Mouse (Mus musculus): ENCODE data around the gene Mfrp. TPM values are rescaled to one million over a fixed set of nuclear protein-coding genes. Genes with fewer than 3 reads are reported as not detected.

The Mfrp gene
- polyA plus RNA-seq, 1 experiment from 2014 or later, result 0.21 TPM

DNA sequence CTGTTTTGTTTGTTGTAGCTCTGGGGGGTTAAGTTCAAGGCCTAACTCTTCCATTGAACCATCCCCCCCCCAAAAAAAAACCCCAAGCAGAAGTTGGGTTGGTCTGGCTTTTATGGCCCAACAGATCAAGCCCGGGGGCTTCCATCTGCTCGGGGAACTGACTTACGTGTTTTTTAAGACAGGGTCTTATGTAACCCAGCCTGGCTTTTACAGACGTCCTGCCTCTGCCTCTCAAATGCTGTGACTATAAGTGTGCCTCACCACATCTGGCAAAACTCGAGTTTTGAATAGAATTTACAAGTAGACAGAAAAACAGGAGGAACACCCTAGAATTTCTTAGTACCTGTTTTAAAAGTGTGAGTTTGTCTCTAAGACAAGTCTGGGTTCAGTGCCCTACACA is 19.9 kb upstream of the Mfrp start:
- H3K36me3 ChIP-seq, result 0 out of 2 replicates have a peak, but pooled peaks cover 6% of the 10 kb centered on the region
- 80% methylated on average over 5 of the region's 5 CpGs for WGBS
- no peak overlapping the region for H3K4me3 ChIP-seq
- peaks cover 89% of the 10 kb centered on the region for H3K4me1 ChIP-seq
- peaks cover 25% of the 10 kb centered on the region; the same call in 1 of the 2 replicates for H3K27me3 ChIP-seq (ENCODE audit: insufficient read depth, poor library complexity, severe bottlenecking)
- DNase-seq (ENCODE audit: low spot score), result no peak
- H3K27ac ChIP-seq, result no peak overlapping the region
- H3K9me3 ChIP-seq, result no peaks in the 10 kb centered on the region

DNA sequence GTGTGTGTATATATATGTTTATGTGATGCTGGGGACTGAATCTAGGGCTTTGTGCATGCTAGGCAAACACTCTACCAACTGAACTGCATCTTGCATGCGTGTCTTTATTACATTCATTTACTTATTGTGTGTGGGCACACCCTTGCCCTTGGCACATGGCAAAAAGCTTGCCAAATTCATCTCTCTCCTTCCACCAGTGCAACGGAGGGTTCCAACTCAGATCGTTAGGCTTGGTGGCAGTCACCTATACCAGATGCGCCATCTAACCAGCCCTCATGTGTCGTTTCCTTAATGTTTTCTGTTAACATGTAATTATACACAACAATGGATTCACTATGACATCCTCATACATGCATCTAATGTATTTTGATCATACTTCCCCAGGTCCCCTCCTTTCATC is 19.3 kb upstream of the Mfrp start:
- H3K27ac ChIP-seq, result peak overlapping the region; percentile 92; the same call in 1 of the 2 replicates
- H3K9me3 ChIP-seq, result no peaks in the 10 kb centered on the region
- peaks cover 89% of the 10 kb centered on the region for H3K4me1 ChIP-seq
- H3K27me3 ChIP-seq (ENCODE audit: insufficient read depth, poor library complexity, severe bottlenecking), result peaks cover 31% of the 10 kb centered on the region; the same call in 1 of the 2 replicates
- no peak overlapping the region for H3K4me3 ChIP-seq
- 87% methylated on average over 5 of the region's 5 CpGs for WGBS
- 0 out of 2 replicates have a peak, but pooled peaks cover 6% of the 10 kb centered on the region for H3K36me3 ChIP-seq
- no peak for DNase-seq (ENCODE audit: low spot score)

DNA sequence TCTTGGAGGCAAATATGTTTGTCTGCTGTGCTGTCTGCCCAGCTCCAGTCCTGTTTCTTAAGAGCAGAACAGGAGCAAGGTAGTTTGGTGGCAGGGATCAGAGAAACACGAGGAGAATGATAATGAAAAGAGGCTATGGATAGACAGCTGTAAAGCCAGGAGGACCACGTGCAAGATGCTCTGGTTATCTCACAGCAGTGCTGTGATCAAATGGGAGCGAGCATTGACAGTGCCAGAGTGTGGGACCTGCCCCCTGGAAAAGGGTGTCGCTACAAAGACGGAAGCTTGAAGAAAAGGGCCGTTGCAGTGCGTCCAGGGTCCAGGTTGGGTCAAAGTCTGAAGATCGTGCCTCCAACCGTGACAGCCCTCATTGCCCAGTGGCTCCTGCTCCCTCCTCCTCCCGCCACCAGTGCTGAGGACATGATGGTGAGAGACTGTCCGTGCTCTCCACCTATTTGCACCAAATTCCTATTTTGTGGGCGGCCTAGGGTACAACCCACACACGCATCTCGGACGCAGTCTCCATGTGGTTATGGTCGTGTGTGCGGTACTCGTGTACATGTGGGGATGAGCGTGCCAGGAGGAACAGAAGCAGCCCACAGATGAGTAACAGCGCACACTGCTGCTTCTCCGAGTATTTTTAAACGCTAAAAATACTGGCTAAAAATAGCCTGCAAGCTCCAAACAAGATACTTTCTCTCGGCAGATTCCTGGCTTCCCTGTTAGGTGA is 18.0 kb upstream of the Mfrp start:
- H3K4me1 ChIP-seq, result peaks cover 89% of the 10 kb centered on the region
- H3K4me3 ChIP-seq, result peak overlapping the region; percentile 78
- H3K36me3 ChIP-seq, result 0 out of 2 replicates have a peak, but pooled peaks cover 3% of the 10 kb centered on the region
- WGBS, result 3% methylated on average over 23 of the region's 23 CpGs
- no peaks in the 10 kb centered on the region for H3K9me3 ChIP-seq
- H3K27me3 ChIP-seq (ENCODE audit: insufficient read depth, poor library complexity, severe bottlenecking), result peaks cover 31% of the 10 kb centered on the region; the same call in 1 of the 2 replicates
- no peak for DNase-seq (ENCODE audit: low spot score)
- peak overlapping the region; percentile 92 for H3K27ac ChIP-seq

DNA sequence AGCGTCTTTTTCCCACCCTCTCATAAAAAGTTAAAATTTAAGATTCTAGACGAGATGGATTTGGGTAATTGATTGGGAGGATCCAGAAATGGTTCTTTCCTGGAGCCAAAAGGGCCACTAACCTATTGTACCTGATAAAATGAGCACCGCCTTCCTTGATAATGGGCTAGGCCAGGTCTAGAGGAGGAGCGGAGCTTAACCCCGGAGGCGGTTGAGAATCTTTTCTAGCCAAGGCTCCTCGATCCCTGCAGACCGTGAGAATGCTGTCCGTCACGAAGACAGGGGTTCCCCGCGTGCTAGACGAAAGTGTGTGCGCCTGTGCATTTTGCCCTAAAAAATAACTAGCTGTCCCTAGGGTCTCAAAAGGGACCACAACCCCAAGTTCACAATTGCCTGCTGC is 17.3 kb upstream of the Mfrp start:
- peak overlapping the region; percentile 92 for H3K27ac ChIP-seq
- peak overlapping the region; percentile 78 for H3K4me3 ChIP-seq
- H3K36me3 ChIP-seq, result 0 out of 2 replicates have a peak, but pooled peaks cover 7% of the 10 kb centered on the region
- H3K27me3 ChIP-seq (ENCODE audit: insufficient read depth, poor library complexity, severe bottlenecking), result peaks cover 31% of the 10 kb centered on the region; the same call in 1 of the 2 replicates
- no peak for DNase-seq (ENCODE audit: low spot score)
- 1% methylated on average over 14 of the region's 14 CpGs for WGBS
- H3K4me1 ChIP-seq, result peaks cover 89% of the 10 kb centered on the region
- H3K9me3 ChIP-seq, result no peaks in the 10 kb centered on the region

DNA sequence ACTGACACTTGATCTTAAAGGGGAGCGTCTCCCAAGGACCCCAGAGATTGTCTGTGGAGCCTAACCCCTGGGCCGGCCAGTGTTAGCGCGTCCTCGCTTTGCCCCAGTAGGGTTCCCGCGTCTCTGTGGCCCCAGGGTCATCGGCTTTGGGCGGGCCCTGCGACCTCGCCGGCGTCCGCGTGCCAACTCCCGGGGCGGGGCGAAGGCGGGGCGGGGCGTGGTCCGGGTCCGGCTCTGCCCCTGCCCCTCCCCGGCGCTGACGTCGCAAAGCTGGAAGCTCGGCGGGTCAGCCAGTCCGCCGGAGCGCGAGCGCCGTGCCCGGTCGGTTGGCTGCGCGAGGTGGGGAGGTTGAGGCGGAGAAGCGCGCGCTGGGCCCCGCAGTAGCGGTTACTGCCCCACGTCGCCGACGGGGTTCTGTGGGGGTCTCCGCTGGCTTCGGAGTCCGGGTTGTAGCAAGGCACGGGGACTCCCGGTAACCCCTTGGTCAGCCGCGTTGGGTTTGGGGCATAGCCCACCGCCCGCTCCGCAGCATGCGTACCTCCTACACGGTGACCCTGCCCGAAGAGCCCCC is 16.8 kb upstream of the Mfrp start:
- H3K36me3 ChIP-seq, result peaks cover 11% of the 10 kb centered on the region; the same call in 1 of the 2 replicates
- H3K27ac ChIP-seq, result peak overlapping the region; percentile 92
- H3K9me3 ChIP-seq, result no peaks in the 10 kb centered on the region
- peak; percentile 95 for DNase-seq (ENCODE audit: low spot score)
- under 1% methylated on average over 62 of the region's 62 CpGs for WGBS
- H3K4me3 ChIP-seq, result peak overlapping the region; percentile 78
- peaks cover 89% of the 10 kb centered on the region for H3K4me1 ChIP-seq
- H3K27me3 ChIP-seq (ENCODE audit: insufficient read depth, poor library complexity, severe bottlenecking), result peaks cover 31% of the 10 kb centered on the region; the same call in 1 of the 2 replicates

DNA sequence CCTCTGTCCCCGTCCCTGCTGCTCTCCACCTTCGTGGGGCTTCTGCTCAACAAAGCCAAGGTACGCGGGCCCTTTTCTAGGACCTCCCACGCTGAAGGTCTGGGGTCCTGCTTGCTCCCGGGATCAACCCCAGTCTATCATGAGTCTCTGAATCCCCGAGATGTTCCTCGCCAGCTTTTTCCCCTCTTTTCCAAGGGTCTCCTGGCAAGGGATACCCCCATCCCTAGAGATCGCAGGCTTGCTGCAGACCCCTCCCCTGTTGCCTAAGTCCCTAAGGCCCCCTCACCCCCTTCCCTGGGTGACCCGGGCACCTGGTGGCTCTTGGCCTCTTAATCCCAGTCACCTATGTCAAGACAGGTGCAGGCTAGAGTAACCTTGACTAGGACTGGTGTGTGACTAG is 16.3 kb upstream of the Mfrp start:
- Histone ChIP-seq H3K4me3 (peak overlapping the region; percentile 78), H3K9me3 (no peaks in the 10 kb centered on the region), H3K4me1 (peaks cover 88% of the 10 kb centered on the region), H3K27ac (peak overlapping the region; percentile 92), H3K36me3 (peaks cover 16% of the 10 kb centered on the region), H3K27me3 (ENCODE audit: insufficient read depth, poor library complexity, severe bottlenecking) (peaks cover 31% of the 10 kb centered on the region; the same call in 1 of the 2 replicates)
- DNase-seq (ENCODE audit: low spot score), result no peak
- 4% methylated on average over 10 of the region's 10 CpGs for WGBS

DNA sequence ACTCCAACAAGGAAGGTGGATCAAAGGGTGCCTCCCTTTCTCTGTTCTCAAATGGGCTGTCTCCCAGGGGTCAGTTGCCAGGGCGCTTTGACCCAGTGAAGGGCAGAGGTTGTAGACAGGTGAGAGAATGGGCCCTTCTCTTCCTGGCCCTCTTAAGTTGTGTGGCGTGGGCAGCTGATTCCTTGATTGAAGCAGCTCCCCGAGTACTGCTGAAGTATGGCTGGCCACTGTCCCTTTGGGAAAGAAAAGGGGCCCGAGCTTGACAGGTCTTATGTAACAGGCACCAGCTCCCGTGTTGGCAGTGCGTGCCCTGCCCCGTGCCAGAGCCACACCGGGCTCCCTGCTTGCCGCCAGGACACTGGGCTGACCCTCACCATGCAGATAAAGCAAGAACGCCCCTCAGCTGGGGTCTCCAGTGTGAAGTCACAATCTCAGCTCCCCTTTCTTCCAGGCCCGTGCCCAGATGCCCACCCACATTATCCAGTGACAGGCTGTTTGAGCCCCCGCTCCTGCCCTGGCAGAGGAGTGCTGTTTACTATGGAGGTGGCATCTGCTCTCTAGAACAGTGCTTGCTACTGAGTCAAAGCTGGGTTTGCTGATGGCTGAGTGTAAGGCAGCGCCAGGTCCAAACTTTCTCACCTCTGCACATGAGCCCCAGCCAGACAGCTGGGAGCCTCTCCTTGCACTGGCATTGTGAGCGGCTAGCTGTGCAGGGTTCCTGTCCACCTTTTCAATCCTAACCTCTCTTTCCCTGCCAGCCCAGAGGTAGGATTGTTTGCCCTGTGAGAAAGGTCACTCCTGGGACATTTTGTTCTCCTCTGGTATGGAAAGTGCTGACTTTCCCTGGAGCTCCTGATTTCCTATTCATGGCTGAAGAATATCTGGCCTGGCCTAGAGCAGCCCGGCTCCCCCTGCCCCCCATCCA is 15.5 kb upstream of the Mfrp start:
- H3K4me1 ChIP-seq, result peaks cover 83% of the 10 kb centered on the region
- H3K9me3 ChIP-seq, result no peaks in the 10 kb centered on the region
- peaks cover 23% of the 10 kb centered on the region for H3K36me3 ChIP-seq
- peak overlapping the region; percentile 92 for H3K27ac ChIP-seq
- no peak for DNase-seq (ENCODE audit: low spot score)
- H3K4me3 ChIP-seq, result peak overlapping the region; percentile 78
- H3K27me3 ChIP-seq (ENCODE audit: insufficient read depth, poor library complexity, severe bottlenecking), result peaks cover 31% of the 10 kb centered on the region; the same call in 1 of the 2 replicates
- 56% methylated on average over 15 of the region's 15 CpGs for WGBS

DNA sequence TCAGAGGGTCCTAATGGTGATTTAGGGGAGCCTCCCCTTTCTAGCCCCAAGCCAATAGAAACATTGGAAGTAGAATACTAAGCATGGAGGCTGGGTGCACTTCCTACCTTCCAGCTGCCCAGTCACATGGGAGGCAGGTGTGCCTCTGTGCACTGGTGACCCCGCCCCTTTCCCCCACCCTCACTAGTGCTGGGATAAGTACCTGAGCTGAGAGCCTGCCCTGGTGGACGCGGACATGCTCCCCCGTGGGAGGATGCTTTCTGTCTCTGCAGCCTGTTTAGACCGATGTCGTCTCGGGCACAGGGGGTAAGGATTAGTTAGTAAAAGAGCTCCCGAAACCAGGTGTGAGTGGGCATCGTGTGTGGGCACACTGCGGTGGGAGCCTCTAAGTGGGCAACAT is 14.6 kb upstream of the Mfrp start:
- H3K27me3 ChIP-seq (ENCODE audit: insufficient read depth, poor library complexity, severe bottlenecking), result peaks cover 31% of the 10 kb centered on the region; the same call in 1 of the 2 replicates
- H3K27ac ChIP-seq, result peak overlapping the region; percentile 92
- peaks cover 81% of the 10 kb centered on the region for H3K4me1 ChIP-seq
- H3K36me3 ChIP-seq, result peaks cover 32% of the 10 kb centered on the region
- H3K9me3 ChIP-seq, result no peaks in the 10 kb centered on the region
- peak overlapping the region; percentile 78 for H3K4me3 ChIP-seq
- no peak for DNase-seq (ENCODE audit: low spot score)
- 38% methylated on average over 10 of the region's 10 CpGs for WGBS

DNA sequence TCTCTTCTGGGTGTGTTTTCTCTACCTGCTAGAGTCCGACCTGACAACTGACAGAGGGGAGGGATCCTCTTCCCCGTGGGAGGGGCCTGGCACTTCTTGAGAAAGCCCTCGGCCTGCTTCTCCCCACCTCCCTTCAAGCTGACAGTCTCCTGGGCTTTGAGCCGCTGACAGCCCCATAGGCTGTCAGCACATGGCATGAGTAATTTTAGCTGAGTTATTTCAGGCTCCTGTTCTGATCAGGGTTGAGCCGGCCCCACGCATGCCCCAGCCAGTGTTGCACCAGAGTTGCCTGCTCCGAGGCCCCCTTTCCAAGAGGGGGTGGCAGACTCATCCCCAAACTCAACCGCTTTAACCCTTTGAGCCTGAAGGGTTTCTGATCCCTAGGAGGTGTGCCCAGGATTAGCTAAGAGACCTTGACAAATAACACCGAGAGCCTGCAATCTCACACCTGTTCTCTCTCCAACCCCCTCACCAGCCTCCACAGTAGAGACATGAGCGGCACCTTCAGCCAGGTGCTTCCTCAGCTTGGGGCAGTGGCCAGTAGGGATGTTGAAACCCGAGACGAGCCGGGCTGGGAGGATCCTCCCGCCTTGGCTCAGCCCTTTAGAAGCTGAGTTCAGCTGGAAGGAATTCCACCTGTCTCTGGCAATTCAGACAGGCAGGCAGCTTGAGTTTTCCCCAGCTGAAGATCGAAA is 13.6 kb upstream of the Mfrp start:
- H3K9me3 ChIP-seq, result no peaks in the 10 kb centered on the region
- peaks cover 73% of the 10 kb centered on the region for H3K4me1 ChIP-seq
- H3K27me3 ChIP-seq (ENCODE audit: insufficient read depth, poor library complexity, severe bottlenecking), result peaks cover 27% of the 10 kb centered on the region; the same call in 1 of the 2 replicates
- WGBS, result 5% methylated on average over 15 of the region's 15 CpGs
- peaks cover 39% of the 10 kb centered on the region for H3K36me3 ChIP-seq
- H3K4me3 ChIP-seq, result peak overlapping the region; percentile 78
- H3K27ac ChIP-seq, result peak overlapping the region; percentile 92
- DNase-seq (ENCODE audit: low spot score), result peak; percentile 88

DNA sequence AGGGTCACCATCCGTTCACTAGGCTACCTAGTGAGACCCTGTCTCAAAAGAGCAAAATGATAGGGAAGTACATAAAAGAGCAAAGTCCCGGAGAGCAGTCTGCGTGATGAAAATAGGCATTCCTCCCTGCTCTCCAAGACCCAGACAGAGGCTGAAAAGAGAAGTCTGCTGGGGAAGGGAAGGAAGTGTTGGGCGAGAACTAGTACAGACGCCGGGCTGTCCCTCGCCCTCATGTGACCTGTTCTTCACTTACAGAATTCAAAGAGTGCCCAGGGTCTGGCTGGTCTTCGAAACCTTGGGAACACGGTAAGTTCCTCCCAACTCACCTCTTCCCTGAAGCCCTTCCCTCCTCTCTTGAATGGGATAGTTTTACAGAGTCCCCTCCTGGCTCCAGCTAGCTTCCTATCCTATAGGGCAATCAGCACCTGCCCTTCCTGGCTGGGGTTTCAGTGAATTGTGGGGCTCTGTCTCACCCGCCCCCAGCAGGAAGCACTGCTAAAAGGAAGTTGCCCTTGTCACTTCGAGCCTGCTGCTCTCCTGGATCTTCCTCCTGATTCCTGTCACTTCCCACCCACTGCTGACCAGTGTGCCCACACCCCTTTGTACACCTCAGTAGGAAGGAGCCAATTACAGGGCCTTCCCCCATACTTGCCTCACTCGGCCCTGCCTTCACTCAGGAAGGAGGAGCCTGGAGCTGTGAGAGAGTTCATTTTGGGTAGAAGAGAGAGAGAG is 12.5 kb upstream of the Mfrp start:
- H3K27ac ChIP-seq, result peak overlapping the region; percentile 92
- H3K36me3 ChIP-seq, result peaks cover 46% of the 10 kb centered on the region
- peaks cover 64% of the 10 kb centered on the region for H3K4me1 ChIP-seq
- WGBS, result 32% methylated on average over 12 of the region's 12 CpGs
- H3K9me3 ChIP-seq, result no peaks in the 10 kb centered on the region
- H3K4me3 ChIP-seq, result peak overlapping the region; percentile 78; the same call in 1 of the 2 replicates
- DNase-seq (ENCODE audit: low spot score), result no peak
- peaks cover 20% of the 10 kb centered on the region; the same call in 1 of the 2 replicates for H3K27me3 ChIP-seq (ENCODE audit: insufficient read depth, poor library complexity, severe bottlenecking)

DNA sequence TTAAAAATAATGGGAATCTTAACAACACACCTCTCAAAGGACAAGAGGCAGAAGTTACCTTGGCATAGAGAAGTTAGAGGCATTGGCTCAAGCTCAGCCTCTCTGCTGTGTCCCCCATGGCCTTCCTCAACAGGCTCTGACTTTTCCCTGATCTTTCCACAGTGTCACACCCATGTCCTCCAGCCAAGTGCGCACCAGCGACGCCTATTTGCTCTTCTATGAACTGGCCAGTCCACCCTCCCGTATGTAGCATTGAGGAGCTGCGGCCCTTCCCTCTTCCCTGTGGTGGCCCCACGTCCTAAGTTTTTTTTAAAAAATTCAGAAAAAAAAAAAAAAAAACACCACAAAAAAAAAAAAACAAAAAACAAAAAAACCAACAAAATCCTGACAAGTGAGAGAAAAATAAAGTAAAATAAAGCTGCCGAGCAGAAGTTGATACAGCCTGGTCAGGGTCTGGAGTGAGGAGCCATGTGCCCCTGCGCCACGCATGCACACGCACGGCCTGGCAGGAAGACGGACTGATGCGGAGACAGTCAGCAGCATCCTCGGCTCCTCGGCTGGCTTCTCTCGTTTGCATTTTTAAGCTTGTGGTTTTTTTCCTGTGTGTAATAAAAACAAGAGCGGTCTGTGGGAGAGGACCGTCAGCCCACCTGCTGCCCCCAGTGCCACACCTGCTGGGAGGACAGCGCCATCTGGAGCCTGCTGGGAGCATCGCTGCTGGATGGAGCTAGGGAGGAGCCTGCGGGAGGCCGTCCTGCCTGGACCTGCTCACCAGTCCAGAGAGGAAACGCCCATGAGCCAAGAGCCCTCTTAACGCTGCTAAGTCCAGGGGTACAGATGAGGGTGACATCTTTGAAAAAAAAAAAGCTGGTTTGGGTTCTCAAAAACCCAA is 7.7 kb upstream of the Mfrp start:
- Histone ChIP-seq H3K9me3 (no peaks in the 10 kb centered on the region), H3K4me3 (no peak overlapping the region), H3K36me3 (peaks cover 52% of the 10 kb centered on the region), H3K27ac (no peak overlapping the region), H3K4me1 (peaks cover 47% of the 10 kb centered on the region), H3K27me3 (ENCODE audit: insufficient read depth, poor library complexity, severe bottlenecking) (no peaks in the 10 kb centered on the region)
- WGBS, result 40% methylated on average over 24 of the region's 24 CpGs
- peak; percentile 88 for DNase-seq (ENCODE audit: low spot score)

Measured in heart, embryonic 10.5 days (tissue).